Mouse (Mus musculus): ENCODE results near the gene Trabd2b.

GRCm38 (mm10) chr4:114372699-114373098 lies 33.8 kb upstream of the Trabd2b start:
- no peak for TF ChIP-seq CTCF (IDR thresholded peaks at IDR 0.05; ENCODE audit: low read depth, low read length)
- TF ChIP-seq GATA1 (IDR thresholded peaks at IDR 0.05; ENCODE audit: borderline replicate concordance, low read length): no peak
- TF ChIP-seq GATA2 (IDR thresholded peaks at IDR 0.05; ENCODE audit: borderline replicate concordance, low read depth, low read length): no peak

All from G1E (cell line).